Mouse (Mus musculus): Measurements from ENCODE around the gene Fut8.
"Not testable (repeated sequence)": the region's sequence is repeated elsewhere in the genome, so short reads cannot be mapped to it uniquely, and the experiment has no call there.

Fut8 gene

DNA sequence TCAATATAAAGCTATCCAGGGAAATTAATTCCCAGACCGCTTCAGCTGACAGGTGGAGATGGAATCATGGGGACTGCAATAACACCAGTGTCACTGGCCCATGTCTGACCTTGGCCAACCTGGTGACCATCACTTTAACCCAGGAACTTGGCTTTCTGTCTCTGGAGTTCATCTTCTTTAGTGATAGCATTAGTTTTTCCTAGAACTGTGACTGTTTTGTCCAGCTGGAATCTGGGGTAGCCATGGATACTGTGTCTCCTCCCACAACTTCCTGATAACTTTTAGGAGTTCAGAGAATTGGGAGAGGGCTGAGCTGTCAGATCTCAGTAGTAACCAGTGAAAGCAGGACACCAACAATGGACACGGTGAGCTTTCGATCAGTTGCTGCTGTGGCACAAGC, 264.3 kb downstream of the Fut8 start:
- no peak for DNase-seq

GRCm38 (mm10) chr12:77505431-77505830, 267.5 kb downstream of the Fut8 start:
- no peak for DNase-seq

DNA sequence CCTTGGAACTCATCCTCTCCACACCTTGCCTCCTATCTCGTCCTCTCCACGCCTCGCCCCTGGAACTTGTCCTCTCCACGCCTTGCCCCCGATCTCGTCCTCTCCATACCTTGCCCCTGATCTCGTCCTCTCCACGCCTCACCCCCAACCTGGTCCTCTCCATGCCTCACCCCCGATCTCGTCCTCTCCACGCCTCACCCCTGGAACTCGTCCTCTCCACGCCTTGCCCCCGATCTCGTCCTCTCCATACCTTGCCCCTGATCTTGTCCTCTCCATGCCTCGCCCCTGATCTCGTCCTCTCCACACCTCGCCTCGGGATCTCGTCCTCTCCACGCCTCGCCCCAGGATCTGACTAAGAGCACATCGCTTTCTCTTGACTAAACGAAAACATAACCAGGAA, 269.8 kb downstream of the Fut8 start:
- DNase-seq, result no peak

DNA sequence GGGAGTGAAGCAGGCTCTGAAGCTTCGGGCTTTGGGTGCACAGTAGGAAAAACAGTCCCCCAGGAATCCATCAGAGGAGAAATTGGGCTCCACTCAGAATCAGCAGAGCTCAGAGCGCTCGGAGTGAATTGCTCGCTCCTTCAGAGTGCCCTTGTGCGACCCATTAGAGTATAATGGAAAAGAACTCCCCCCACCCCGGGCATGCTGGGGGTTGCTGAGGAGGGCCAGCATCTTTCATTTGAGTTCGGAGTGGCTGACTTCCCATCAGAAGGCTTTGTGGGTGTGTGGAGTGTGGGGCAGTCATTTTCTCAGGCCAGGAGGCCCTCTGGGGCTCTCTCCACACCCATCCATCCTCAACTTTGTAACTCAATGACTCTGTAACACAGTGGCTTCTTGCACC, 272.8 kb downstream of the Fut8 start:
- no peak for DNase-seq

GRCm38 (mm10) chr12:77511206-77511605, 273.3 kb downstream of the Fut8 start:
- no peak for DNase-seq

DNA sequence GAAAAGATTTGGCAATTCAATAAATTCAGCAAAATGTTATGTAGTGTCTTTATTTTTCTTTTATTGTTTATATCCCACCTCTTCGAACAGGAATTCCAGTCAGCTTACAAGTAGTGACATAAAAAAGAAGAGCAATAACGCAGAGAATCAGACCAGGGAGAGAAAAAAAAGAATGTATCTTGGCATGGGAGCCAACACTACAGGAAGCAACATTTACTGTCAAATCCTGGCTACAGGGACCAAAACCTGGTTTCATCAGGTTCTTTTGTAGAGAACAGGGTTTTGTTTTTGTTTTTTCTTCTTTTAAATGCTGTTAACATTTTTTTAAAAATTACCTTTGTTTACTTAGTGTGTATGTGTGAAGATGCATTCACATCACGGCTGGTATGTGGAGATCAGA, 273.7 kb downstream of the Fut8 start:
- no peak for DNase-seq

DNA sequence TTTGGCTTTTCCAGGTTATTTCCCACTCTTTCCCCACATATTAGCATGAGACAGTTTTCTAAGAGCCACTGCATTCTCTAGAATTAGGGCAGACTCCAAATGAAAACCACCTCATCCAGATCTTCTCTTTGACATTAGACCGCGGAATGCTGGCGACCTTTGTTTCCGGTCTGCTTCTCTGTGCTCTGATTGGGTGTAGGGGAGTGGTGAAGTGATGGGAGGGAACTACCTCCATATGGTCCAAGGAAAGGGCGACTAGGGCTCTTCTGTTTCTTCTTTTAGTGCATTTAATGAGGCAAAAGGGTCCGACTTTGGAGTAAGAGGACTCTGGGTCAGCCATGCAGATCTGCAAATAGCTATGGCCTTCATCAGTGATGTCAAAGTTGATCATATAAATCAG, 278.9 kb downstream of the Fut8 start:
- no peak for DNase-seq

GRCm38 (mm10) chr12:77517691-77518090, 279.8 kb downstream of the Fut8 start:
- DNase-seq, result no peak

GRCm38 (mm10) chr12:77519534-77520102, 281.7 kb downstream of the Fut8 start:
- no peak for DNase-seq

DNA sequence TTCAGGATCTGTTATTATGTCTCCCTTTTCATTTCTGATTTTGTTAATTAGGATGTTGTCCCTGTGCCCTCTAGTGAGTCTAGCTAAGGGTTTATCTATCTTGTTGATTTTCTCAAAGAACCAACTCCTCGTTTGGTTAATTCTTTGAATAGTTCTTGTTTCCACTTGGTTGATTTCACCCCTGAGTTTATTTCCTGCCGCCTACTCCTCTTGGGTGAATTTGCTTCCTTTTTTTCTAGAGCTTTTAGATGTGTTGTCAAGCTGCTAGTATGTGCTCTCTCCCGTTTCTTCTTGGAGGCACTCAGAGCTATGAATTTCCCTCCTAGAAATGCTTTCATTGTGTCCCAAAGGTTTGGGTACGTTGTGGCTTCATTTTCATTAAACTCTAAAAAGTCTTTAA, 286.1 kb downstream of the Fut8 start:
- not testable (repeated sequence) for DNase-seq

Measured in right cerebral cortex, postnatal 4 days (tissue).